Mouse (Mus musculus): ENCODE measurements around the gene 9130008F23Rik.

GRCm38 (mm10) chr17:40915499-40915898 is 35.1 kb upstream of the 9130008F23Rik start:
- TF ChIP-seq GATA1 (IDR thresholded peaks at IDR 0.05; ENCODE audit: low read length), result no peak
- TF ChIP-seq TAL1 (IDR thresholded peaks at IDR 0.05; ENCODE audit: low read length), result no peak

All from erythroblast, embryonic 14.5 days (primary cell).